Mouse (Mus musculus) adrenal gland, adult 18-20 months (tissue): ENCODE results near the gene Hsd17b12. TPM values are rescaled to one million over a fixed set of nuclear protein-coding genes. Genes with fewer than 3 reads are reported as not detected.

Experiments used
- DNase-seq, 2 experiments: peaks; one replicate each; pipeline ENCODE4 v3.0.0; 2021 to 2022; ENCODE audit warnings: low spot score in 2 of 2
- microRNA-seq, 2 experiments: library from miRNA; unstranded; fragments of <30 nt; microRNA quantifications; one replicate each; pipeline ENCODE4 v1.2.0; 2021; ENCODE audit warnings: borderline number of aligned reads in 2 of 2
- total RNA-seq, 2 experiments: library from RNA; stranded (reverse); gene quantifications; 1 replicate in 1 of 2; 2 replicates in 1 of 2; pipeline ENCODE4 v1.2.3; 2021

Hsd17b12 gene
- total RNA-seq, 2 experiments from 2014 or later: 241 to 260 TPM

DNA sequence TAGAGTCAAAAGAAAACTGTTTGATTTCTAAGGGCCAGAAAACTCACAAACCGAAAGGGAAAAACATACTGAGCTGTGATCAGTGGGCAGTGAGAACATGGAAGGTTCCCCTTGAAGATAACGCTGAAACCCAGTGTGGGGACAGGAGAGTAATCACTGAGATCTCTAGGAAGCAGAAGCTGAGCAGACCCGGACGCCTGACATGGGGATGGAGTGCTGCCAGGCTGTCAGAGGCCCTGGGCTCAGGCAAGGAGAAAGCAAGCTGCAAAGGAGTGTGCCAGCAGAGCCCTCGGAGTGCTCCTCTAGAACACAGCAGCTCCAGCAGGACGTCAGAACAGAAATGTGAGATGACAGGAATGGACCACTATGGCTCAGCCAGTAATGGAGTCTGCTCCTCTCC, 133.1 kb downstream of the Hsd17b12 start:
- DNase-seq: no peak

- DNase-seq: peak; percentile 91
Measured at GRCm38 (mm10) chr2:94010335-94011291, 147.2 kb downstream of the Hsd17b12 start, which contains the start of gene Alkbh3. TSS of gene Alkbh3 (minus strand) at chr2:94010807.

DNA sequence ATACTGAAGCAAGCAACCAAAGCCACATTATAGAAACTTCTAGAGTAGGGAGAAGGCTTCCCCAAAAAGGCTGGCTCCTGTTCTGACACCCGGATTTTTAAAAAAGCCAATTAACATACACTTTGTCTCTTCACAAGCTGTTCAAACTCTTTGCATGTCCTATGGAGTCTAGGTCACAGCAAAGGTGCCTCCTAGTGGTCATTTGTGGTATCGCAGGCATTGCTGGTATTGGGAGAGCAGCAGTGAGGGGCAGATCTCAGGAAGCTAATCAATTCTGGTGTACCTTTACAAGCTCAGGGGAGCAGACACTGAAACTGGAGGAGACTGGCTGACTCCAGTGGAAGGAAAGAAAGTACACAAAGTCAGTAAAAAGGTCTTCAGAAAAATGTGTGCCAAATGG, 155.4 kb downstream of the Hsd17b12 start:
- peak; percentile 91 to 93 for DNase-seq

GRCm38 (mm10) chr2:94001918-94002317, 155.8 kb downstream of the Hsd17b12 start:
- no peak for DNase-seq

DNA sequence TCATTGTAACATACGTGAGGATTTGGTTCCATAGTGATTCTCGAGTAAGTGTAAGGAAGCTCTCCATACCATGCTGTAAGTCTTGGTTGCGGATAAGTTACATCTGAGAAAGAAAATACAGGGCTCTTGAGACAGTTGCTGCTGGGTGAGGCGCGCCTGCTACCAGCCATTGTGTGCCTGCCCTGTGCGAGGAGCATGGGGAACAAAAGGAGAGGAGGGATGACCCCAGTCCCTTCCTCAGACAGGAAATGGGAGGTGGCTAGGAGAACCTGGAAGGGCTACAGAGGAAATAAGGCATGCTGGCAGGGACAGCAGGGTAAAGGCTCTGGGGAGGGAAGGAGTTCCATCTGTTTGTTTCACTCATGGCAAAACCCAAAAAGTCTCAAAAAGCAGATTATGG, 156.4 kb downstream of the Hsd17b12 start:
- DNase-seq: no peak

- DNase-seq: no peak
Measured at GRCm38 (mm10) chr2:93996254-93996653, 161.5 kb downstream of the Hsd17b12 start, which contains the start of gene Gm27027. TSS of gene Gm27027 (minus strand) at chr2:93996354.

- no peak for DNase-seq
Measured at GRCm38 (mm10) chr2:93992810-93993209, 165.0 kb downstream of the Hsd17b12 start.

GRCm38 (mm10) chr2:93992259-93992658, 165.5 kb downstream of the Hsd17b12 start:
- DNase-seq: no peak

- DNase-seq: no peak
Measured at GRCm38 (mm10) chr2:93991336-93991735, 166.4 kb downstream of the Hsd17b12 start.

- DNase-seq: no peak
Measured at GRCm38 (mm10) chr2:93988440-93988839, 169.3 kb downstream of the Hsd17b12 start.

Small RNA genes within 50 kb of the gene (microRNA-seq; reads per million reads assigned to microRNA genes)
- 0 reads per million in 2 experiments for gene Gm23630

Other genes with a start within 250 kb of the Hsd17b12 start
- 10 to 100 TPM; 68.0 to 79.5 TPM for gene Gm13889, start 200.8 kb downstream of the Hsd17b12 start, total RNA-seq
- gene Gm27027, start 161.6 kb downstream of the Hsd17b12 start, total RNA-seq: not detected
- gene Alkbh3, start 147.2 kb downstream of the Hsd17b12 start, total RNA-seq: 10 to 100 TPM; 43.4 to 58.2 TPM
- gene Ttc17, start 248.7 kb upstream of the Hsd17b12 start, total RNA-seq: 10 to 100 TPM; 30.5 to 48.7 TPM